Mouse (Mus musculus): ENCODE measurements around the gene Adra1b. TPM values are rescaled to one million over a fixed set of nuclear protein-coding genes. Genes with fewer than 3 reads are reported as not detected.

Adra1b gene
- polyA plus RNA-seq, 1 experiment from 2014 or later = 6.0 TPM

DNA sequence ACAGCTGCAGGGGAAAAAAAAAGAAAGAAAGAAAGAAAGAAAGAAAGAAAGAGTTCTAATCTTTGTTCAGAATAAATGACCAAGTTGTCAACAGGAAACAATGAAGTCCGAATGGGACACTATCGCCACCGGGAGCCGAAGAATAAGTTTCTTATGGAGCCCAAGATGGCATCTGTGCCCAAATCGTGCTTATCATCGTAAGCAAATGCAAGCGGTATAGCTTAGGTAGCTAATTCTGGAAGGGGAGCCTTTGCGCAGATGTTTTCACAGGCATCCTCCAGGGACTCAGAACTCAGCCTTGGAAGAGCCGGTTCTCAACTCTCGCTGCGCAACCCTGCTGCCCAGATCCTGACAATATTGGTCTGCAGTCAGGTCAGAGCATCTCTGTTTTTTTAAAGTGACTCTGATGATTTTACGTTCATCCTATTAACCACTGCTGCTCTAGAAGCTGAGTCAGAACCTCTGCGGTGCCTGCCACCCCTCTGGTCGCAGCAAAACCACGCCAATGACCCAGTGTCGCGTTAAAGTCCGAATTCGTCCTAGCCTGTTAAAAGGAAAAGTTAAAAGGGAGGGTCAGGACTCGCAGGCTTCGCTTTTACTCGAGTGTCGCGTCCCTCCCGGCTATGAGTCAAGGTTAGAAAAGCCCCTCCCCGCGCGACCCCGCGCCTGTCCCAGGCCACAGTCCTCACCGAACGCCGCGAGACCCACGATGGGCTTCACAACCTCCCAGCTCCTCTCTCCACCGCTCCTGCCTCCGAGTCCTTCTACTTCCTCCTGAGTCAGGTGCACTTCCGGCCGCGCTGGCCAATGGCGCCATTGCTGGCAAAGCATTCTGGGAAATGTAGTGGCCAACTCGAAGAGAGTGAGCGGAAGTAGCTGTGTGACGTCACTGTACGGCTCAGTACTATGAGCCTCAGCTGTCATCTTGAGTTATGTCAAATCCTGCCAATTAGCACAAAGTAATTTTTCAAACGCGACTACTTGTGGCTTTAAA, 153.5 kb downstream of the Adra1b start, which contains the start of gene Ttc1:
Ttc1 (minus strand) TSS at position 776 of the 994 bp plus-strand sequence.
- peak within 1 kb of the TSS; percentile 74 for H3K27ac ChIP-seq (ENCODE audit: low read length)
- 2% methylated on average over 47 of the region's 47 CpGs for WGBS
- peaks cover 8% of the 10 kb centered on the region for H3K4me1 ChIP-seq (ENCODE audit: control insufficient read depth, insufficient read depth, low read length)
- H3K9me3 ChIP-seq (replicated peaks; ENCODE audit: control insufficient read depth, low read length) = no peaks in the 10 kb centered on the region
- H3K4me2 ChIP-seq (ENCODE audit: low read depth, low read length) = peak within 1 kb of the TSS; percentile 98
- H3K27me3 ChIP-seq (ENCODE audit: control insufficient read depth, insufficient read depth, low read length) = no peaks in the 10 kb centered on the region
- peaks cover 16% of the 10 kb centered on the region for H3K36me3 ChIP-seq (ENCODE audit: control insufficient read depth, insufficient read depth)
- peak within 1 kb of the TSS; percentile 84 for H3K9ac ChIP-seq (ENCODE audit: low read length)
- ATAC-seq (replicated peaks; ENCODE audit: extremely low read depth, insufficient read depth, low FRiP score) = peak; percentile 99
- H3K4me3 ChIP-seq (ENCODE audit: low read length) = peak within 1 kb of the TSS; percentile 78

DNA sequence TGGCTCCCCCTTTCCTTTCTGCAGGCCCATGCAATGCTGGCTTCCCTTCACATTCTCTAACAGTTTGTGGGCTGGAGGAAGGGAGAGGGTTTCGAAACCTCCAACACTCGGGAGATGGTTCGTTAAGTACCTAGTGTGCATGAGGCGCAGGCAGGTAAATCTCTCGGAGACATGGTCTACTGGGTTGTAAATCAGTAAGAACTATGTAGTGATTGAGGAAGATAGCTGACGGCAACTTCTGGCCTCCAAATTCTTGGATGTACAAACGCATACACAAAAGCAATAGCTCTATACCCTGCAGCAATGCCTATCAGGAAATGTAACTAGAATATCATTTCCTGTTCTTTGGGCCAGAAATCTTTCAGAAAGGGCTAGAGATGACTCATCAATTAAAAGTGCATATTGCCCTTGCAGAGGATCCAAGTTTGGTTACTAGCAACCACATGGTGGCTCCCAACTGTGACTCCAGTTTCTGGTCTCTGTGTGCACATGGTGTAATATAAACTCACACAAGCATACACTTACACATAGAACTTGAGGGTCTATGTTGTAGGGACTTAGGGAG, 172.2 kb downstream of the Adra1b start:
- H3K9me3 ChIP-seq (replicated peaks; ENCODE audit: control insufficient read depth, low read length) = no peaks in the 10 kb centered on the region
- peaks cover 32% of the 10 kb centered on the region for H3K36me3 ChIP-seq (ENCODE audit: control insufficient read depth, insufficient read depth)
- no peak for ATAC-seq (replicated peaks; ENCODE audit: extremely low read depth, insufficient read depth, low FRiP score)
- H3K4me3 ChIP-seq (ENCODE audit: low read length) = no peak overlapping the region
- peaks cover 4% of the 10 kb centered on the region; the same call in 1 of the 2 replicates for H3K4me1 ChIP-seq (ENCODE audit: control insufficient read depth, insufficient read depth, low read length)
- H3K27me3 ChIP-seq (ENCODE audit: control insufficient read depth, insufficient read depth, low read length) = no peaks in the 10 kb centered on the region
- no peak overlapping the region for H3K9ac ChIP-seq (ENCODE audit: low read length)
- no peak overlapping the region for H3K27ac ChIP-seq (ENCODE audit: low read length)
- WGBS = 75% methylated on average over 7 of the region's 7 CpGs
- no peak overlapping the region for H3K4me2 ChIP-seq (ENCODE audit: low read depth, low read length)

DNA sequence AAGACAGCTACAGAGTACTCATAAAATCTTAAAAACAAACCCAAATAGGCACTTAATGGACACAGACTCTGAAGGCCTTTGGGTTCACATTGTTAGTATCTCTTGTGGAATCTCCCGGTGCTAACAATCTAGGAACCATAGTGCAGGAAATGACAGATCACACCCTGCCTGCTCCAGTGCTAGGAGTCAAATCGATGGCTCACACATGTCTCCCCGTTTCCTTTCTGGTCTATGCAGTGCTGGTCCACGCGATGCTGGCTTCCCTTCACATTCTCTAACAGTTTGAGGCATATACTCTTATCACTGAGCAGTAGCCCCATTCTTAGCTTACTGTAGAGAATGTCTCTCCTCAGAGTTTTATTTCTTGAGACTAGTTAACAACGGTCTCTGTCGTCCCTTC, 173.2 kb downstream of the Adra1b start:
- Histone ChIP-seq H3K27me3 (ENCODE audit: control insufficient read depth, insufficient read depth, low read length) (no peaks in the 10 kb centered on the region), H3K36me3 (ENCODE audit: control insufficient read depth, insufficient read depth) (peaks cover 27% of the 10 kb centered on the region), H3K4me3 (ENCODE audit: low read length) (no peak overlapping the region)

More for the DNA sequence above, 173.2 kb downstream of the Adra1b start:
- ATAC-seq (replicated peaks; ENCODE audit: extremely low read depth, insufficient read depth, low FRiP score) = no peak
- Histone ChIP-seq H3K9ac (ENCODE audit: low read length) (no peak overlapping the region), H3K4me1 (ENCODE audit: control insufficient read depth, insufficient read depth, low read length) (peaks cover 4% of the 10 kb centered on the region; the same call in 1 of the 2 replicates), H3K4me2 (ENCODE audit: low read depth, low read length) (no peak overlapping the region), H3K9me3 (replicated peaks; ENCODE audit: control insufficient read depth, low read length) (no peaks in the 10 kb centered on the region), H3K27ac (ENCODE audit: low read length) (no peak overlapping the region)
- WGBS = 65% methylated on average over 7 of the region's 7 CpGs

Other genes with a start within 250 kb of the Adra1b start
- gene Pwwp2a, start 219.2 kb downstream of the Adra1b start, polyA plus RNA-seq (2015; fragmentation: Nextera tagmentation; extraction: Ambion mirVana) = 15.5 and 17.4 TPM in 2 replicates
- 50.1 and 54.9 TPM in 2 replicates for gene Ttc1, start 153.2 kb downstream of the Adra1b start, polyA plus RNA-seq (2015; fragmentation: Nextera tagmentation; extraction: Ambion mirVana)

Measured in heart, embryonic 16.5 days (tissue).